Mouse (Mus musculus) lung, adult 2 months (tissue): ENCODE data around the gene Cbfa2t3.

ENCODE experiments used
- CTCF ChIP-seq: fragments of 200-500 bp; IDR thresholded peaks from 2 replicates; pipeline ENCODE4 v1.5.1; 2011; ENCODE audit warnings: mild to moderate bottlenecking, low read length, control low read depth; ENCODE audit not compliant: insufficient read depth
- POLR2A ChIP-seq: fragments of 200-500 bp; IDR thresholded peaks from 2 replicates; pipeline ENCODE4 v1.6.1; 2011; ENCODE audit warnings: low read depth, mild to moderate bottlenecking, control low read depth, low read length, borderline replicate concordance; ENCODE audit errors: extremely low read depth

DNA sequence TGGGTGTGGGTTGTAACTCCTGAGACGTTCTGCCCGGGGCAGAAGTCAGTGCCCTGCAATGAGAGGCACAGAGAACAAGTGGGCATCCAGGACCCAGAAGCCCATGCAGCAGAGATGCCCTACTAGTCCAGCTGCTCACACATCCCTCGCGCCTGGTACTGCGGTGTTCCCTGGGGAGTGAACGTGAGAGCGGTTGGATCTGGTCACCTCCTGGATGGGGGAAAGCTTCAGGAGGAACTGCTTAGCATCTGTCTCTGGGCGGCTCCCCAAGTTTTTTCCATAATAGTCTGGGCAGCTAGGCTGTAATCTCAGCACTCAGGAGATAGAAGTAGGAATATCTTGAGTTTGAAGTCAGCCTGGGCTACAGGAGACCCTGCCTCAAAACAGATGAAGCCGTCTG is 113.9 kb downstream of the Cbfa2t3 start:
- TF ChIP-seq CTCF (no peak), POLR2A (no peak)
